Mouse (Mus musculus) lung, adult 2 months (tissue): ENCODE measurements around the gene Clec1a.

ENCODE experiments used
- CTCF ChIP-seq: fragments of 200-500 bp; IDR thresholded peaks from 2 replicates; pipeline ENCODE4 v1.5.1; 2011; ENCODE audit warnings: mild to moderate bottlenecking, low read length, control low read depth; ENCODE audit not compliant: insufficient read depth
- POLR2A ChIP-seq: fragments of 200-500 bp; IDR thresholded peaks from 2 replicates; pipeline ENCODE4 v1.6.1; 2011; ENCODE audit warnings: low read depth, mild to moderate bottlenecking, control low read depth, low read length, borderline replicate concordance; ENCODE audit errors: extremely low read depth

DNA sequence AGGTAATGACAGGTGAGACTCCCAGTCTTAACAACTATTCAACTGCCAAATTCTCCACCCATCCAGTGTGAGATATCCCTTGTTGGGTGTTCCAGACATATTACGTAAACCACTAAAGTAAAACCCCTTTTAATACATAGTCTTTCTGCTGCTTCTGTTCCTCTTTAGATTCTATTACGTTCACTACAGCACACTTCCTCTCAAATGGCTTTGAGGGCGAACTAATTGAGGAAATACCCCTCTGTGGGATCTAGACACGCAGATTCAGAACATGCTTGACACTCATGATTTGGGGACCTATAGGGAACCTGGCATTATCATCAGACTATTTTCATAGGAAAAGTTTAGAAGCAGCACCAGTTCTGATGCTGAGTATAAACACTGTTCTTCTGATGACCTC lies 43.1 kb upstream of the Clec1a start:
- TF ChIP-seq CTCF: no peak
- no peak for TF ChIP-seq POLR2A
